Mouse (Mus musculus): ENCODE measurements around the gene Sp8. TPM values are rescaled to one million over a fixed set of nuclear protein-coding genes. Genes with fewer than 3 reads are reported as not detected.
A peak's percentile ranks its signal among the peaks of the same experiment; 100 is the strongest.

Gene Sp8
- polyA plus RNA-seq, 1 experiment from 2014 or later = 11.8 TPM

DNA sequence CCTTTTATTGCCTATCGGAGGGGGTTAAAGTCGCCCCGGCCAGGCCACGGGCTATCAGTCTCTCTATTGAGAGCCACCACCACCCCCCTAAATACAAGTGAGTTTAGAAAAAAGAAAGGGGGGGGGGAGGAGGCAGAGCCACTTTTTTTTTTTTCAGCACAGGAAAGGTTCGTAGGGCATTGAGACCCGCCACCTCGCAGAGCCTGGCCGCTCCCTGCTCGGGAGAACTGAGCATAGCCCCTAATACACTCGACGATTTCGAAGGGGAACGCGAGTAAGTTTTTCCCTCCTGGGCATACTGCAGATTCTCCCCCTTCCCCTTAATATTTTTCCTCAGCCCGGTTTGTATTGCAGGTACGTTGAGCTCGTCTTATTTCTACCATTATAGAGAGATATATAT, 1.3 kb downstream of the Sp8 start:
- ATAC-seq = no peak
- peak overlapping the region; percentile 41; the same call in 1 of the 2 replicates for H3K9ac ChIP-seq (replicated peaks; ENCODE audit: low read depth, low read length)
- H3K4me2 ChIP-seq (ENCODE audit: low read length) = peak overlapping the region; percentile 86
- peak overlapping the region; percentile 52 for H3K4me3 ChIP-seq (replicated peaks; ENCODE audit: low read length)
- no peaks in the 10 kb centered on the region for H3K9me3 ChIP-seq (ENCODE audit: control insufficient read depth, low read length)
- WGBS = under 1% methylated on average over 17 of the region's 17 CpGs
- no peaks in the 10 kb centered on the region for H3K36me3 ChIP-seq (ENCODE audit: control insufficient read depth, insufficient read depth)
- peak overlapping the region; percentile 51; the same call in 1 of the 2 replicates for H3K27ac ChIP-seq (ENCODE audit: low read length)
- H3K4me1 ChIP-seq (replicated peaks; ENCODE audit: control insufficient read depth, insufficient read depth, low read length) = peaks cover 38% of the 10 kb centered on the region
- H3K27me3 ChIP-seq (replicated peaks; ENCODE audit: control insufficient read depth, insufficient read depth, low read length) = peaks cover 14% of the 10 kb centered on the region

DNA sequence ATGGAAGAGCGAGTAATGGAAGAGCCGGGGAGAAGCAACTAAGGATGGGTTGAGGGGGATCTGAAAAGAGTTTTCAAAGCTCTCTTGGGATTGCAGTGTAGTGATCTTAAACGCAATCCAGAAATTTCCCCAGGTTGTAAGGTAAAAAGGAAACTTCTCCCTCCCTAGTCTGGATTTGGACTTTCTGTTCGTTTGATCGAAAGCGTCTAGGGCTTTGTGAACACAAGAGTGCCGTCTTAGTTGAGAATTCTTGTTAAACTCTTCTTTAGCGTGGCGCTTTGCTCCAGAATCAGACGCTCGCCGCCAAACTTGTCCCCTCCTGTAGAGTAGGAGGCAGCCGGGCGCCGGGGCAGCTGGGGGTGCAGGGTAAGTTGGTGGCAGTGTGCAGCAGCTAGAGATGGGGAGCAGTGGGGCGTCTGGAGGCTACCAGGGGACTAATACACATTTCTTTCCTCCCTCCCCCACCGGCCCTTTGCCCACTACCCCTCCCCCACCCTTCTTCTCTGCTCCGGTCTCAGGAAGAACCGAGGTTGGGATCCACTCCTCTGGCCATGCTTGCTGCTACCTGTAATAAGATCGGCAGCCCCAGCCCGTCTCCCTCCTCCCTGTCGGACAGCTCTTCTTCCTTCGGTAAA, 1.8 kb downstream of the Sp8 start:
- no peaks in the 10 kb centered on the region for H3K9me3 ChIP-seq (ENCODE audit: control insufficient read depth, low read length)
- peak overlapping the region; percentile 75 for H3K27ac ChIP-seq (ENCODE audit: low read length)
- WGBS = 1% methylated on average over 22 of the region's 23 CpGs
- peak overlapping the region; percentile 52 for H3K4me3 ChIP-seq (replicated peaks; ENCODE audit: low read length)
- peak overlapping the region; percentile 86 for H3K4me2 ChIP-seq (ENCODE audit: low read length)
- no peaks in the 10 kb centered on the region for H3K36me3 ChIP-seq (ENCODE audit: control insufficient read depth, insufficient read depth)
- H3K27me3 ChIP-seq (replicated peaks; ENCODE audit: control insufficient read depth, insufficient read depth, low read length) = peaks cover 14% of the 10 kb centered on the region
- H3K4me1 ChIP-seq (replicated peaks; ENCODE audit: control insufficient read depth, insufficient read depth, low read length) = peaks cover 33% of the 10 kb centered on the region
- peak overlapping the region; percentile 60 for H3K9ac ChIP-seq (replicated peaks; ENCODE audit: low read depth, low read length)
- peak; percentile 29 for ATAC-seq

DNA sequence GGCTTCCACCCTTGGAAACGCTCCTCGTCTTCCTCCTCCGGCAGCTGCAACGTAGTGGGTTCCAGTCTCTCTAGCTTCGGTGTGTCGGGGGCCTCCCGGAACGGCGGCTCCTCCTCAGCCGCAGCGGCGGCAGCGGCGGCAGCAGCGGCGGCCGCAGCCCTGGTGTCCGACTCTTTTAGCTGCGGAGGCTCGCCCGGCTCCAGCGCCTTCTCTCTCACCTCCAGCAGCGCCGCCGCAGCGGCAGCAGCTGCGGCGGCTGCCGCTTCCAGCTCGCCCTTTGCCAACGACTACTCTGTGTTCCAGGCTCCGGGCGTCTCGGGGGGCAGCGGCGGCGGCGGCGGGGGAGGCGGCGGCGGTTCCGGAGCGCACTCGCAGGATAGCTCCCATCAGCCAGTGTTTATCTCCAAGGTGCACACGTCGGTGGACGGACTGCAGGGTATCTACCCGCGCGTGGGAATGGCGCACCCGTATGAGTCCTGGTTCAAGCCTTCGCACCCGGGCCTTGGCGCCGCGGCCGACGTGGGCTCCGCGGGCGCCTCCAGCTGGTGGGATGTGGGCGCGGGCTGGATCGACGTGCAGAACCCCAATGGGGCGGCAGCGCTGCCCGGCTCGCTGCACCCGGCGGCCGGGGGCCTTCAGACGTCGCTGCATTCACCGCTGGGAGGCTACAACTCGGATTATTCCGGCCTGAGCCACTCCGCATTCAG, 2.5 kb downstream of the Sp8 start:
- WGBS = under 1% methylated on average over 80 of the region's 80 CpGs
- H3K27ac ChIP-seq (ENCODE audit: low read length) = peak overlapping the region; percentile 75

DNA sequence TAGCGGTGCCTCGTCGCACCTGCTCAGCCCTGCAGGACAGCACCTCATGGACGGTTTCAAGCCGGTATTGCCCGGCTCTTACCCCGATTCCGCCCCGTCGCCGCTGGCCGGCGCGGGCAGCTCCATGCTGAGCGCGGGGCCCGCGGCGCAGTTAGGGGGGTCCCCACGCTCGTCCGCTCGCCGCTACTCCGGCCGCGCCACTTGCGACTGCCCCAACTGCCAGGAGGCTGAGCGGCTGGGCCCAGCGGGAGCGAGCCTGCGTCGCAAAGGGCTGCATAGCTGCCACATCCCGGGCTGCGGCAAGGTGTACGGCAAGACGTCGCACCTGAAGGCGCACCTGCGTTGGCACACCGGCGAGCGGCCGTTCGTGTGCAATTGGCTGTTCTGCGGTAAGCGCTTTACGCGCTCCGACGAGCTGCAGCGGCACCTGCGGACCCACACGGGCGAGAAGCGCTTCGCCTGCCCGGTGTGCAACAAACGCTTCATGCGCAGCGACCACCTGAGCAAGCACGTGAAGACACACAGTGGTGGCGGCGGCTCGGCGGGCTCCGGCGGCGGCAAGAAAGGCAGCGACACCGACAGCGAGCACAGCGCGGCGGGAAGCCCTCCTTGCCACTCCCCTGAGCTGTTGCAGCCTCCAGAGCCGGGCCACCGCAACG, 3.2 kb downstream of the Sp8 start:
- peaks cover 18% of the 10 kb centered on the region for H3K27me3 ChIP-seq (replicated peaks; ENCODE audit: control insufficient read depth, insufficient read depth, low read length)
- WGBS = under 1% methylated on average over 78 of the region's 78 CpGs

More for the DNA sequence above, 2.5 kb downstream of the Sp8 start:
- peaks cover 29% of the 10 kb centered on the region for H3K4me1 ChIP-seq (replicated peaks; ENCODE audit: control insufficient read depth, insufficient read depth, low read length)
- H3K9me3 ChIP-seq (ENCODE audit: control insufficient read depth, low read length) = no peaks in the 10 kb centered on the region
- H3K27me3 ChIP-seq (replicated peaks; ENCODE audit: control insufficient read depth, insufficient read depth, low read length) = peaks cover 21% of the 10 kb centered on the region
- ATAC-seq = peak; percentile 49
- H3K4me2 ChIP-seq (ENCODE audit: low read length) = peak overlapping the region; percentile 86
- H3K36me3 ChIP-seq (ENCODE audit: control insufficient read depth, insufficient read depth) = no peaks in the 10 kb centered on the region
- peak overlapping the region; percentile 60 for H3K9ac ChIP-seq (replicated peaks; ENCODE audit: low read depth, low read length)
- H3K4me3 ChIP-seq (replicated peaks; ENCODE audit: low read length) = peak overlapping the region; percentile 52

DNA sequence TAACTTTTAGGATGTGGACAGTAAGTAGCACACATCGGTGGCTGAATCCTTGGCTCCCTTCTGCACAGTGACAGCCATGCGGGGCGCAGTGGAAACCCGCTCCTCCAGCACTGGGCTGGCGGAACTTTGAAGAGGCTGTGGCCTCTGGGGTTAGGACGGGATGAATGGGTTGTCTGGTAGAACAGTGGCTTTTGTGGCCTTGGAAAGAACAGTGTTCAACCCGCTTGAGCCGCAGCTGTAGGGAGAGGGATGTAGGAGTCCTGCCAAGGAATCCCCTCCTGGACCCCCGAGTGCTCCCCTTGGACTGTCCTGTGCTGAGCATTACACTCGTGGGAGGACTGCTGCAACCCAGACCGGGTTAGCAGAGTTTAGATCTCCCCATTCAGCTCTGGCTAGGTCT, 3.9 kb downstream of the Sp8 start:
- Histone ChIP-seq H3K4me3 (replicated peaks; ENCODE audit: low read length) (peak overlapping the region; percentile 52), H3K27ac (ENCODE audit: low read length) (no peak overlapping the region), H3K27me3 (replicated peaks; ENCODE audit: control insufficient read depth, insufficient read depth, low read length) (peaks cover 14% of the 10 kb centered on the region), H3K9ac (replicated peaks; ENCODE audit: low read depth, low read length) (peak overlapping the region; percentile 60), H3K36me3 (ENCODE audit: control insufficient read depth, insufficient read depth) (no peaks in the 10 kb centered on the region), H3K9me3 (ENCODE audit: control insufficient read depth, low read length) (no peaks in the 10 kb centered on the region), H3K4me2 (ENCODE audit: low read length) (peak overlapping the region; percentile 86), H3K4me1 (replicated peaks; ENCODE audit: control insufficient read depth, insufficient read depth, low read length) (peaks cover 32% of the 10 kb centered on the region)
- ATAC-seq = 0 out of 2 replicates have a peak, but pooled peaks have one; percentile 3
- 1% methylated on average over 11 of the region's 11 CpGs for WGBS

More for the DNA sequence above, 3.2 kb downstream of the Sp8 start:
- ATAC-seq = peak; percentile 35
- H3K4me1 ChIP-seq (replicated peaks; ENCODE audit: control insufficient read depth, insufficient read depth, low read length) = peaks cover 30% of the 10 kb centered on the region
- peak overlapping the region; percentile 60 for H3K9ac ChIP-seq (replicated peaks; ENCODE audit: low read depth, low read length)
- H3K4me3 ChIP-seq (replicated peaks; ENCODE audit: low read length) = peak overlapping the region; percentile 52
- no peaks in the 10 kb centered on the region for H3K36me3 ChIP-seq (ENCODE audit: control insufficient read depth, insufficient read depth)
- H3K9me3 ChIP-seq (ENCODE audit: control insufficient read depth, low read length) = no peaks in the 10 kb centered on the region
- H3K27ac ChIP-seq (ENCODE audit: low read length) = peak overlapping the region; percentile 75
- H3K4me2 ChIP-seq (ENCODE audit: low read length) = peak overlapping the region; percentile 86

DNA sequence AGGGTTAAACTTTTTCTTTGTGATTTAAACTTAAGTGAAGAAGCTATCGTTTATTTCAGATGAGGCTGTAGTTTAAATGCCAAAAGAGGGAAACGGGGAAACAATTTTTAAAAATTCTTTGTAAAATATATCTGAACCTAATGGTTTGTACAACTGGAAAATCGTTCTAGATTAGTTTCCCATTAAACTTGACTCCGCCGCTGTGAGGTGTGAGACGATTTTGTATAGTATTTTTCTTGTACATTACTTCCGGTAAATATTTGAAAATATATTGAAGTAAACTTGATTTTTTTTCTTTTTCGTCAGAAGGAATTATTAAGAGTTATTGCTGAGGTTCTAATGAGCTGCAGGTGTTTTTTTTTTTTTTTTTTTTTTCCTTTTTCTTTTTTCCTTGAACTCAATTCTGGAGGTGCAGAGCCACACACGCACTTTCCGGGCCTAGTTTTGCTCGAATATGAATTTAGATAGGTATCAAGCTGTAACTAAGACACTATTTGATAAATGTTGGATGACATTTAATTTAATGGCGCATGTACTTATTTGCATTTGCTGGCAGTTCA, 4.8 kb downstream of the Sp8 start:
- Histone ChIP-seq H3K9ac (replicated peaks; ENCODE audit: low read depth, low read length) (no peak overlapping the region), H3K27ac (ENCODE audit: low read length) (no peak overlapping the region), H3K4me2 (ENCODE audit: low read length) (no peak overlapping the region; the same call in 1 of the 2 replicates), H3K4me1 (replicated peaks; ENCODE audit: control insufficient read depth, insufficient read depth, low read length) (peaks cover 32% of the 10 kb centered on the region), H3K9me3 (ENCODE audit: control insufficient read depth, low read length) (no peaks in the 10 kb centered on the region), H3K27me3 (replicated peaks; ENCODE audit: control insufficient read depth, insufficient read depth, low read length) (peaks cover 12% of the 10 kb centered on the region), H3K4me3 (replicated peaks; ENCODE audit: low read length) (peak overlapping the region; percentile 9), H3K36me3 (ENCODE audit: control insufficient read depth, insufficient read depth) (no peaks in the 10 kb centered on the region)
- 16% methylated on average over 12 of the region's 12 CpGs for WGBS
- ATAC-seq = no peak

DNA sequence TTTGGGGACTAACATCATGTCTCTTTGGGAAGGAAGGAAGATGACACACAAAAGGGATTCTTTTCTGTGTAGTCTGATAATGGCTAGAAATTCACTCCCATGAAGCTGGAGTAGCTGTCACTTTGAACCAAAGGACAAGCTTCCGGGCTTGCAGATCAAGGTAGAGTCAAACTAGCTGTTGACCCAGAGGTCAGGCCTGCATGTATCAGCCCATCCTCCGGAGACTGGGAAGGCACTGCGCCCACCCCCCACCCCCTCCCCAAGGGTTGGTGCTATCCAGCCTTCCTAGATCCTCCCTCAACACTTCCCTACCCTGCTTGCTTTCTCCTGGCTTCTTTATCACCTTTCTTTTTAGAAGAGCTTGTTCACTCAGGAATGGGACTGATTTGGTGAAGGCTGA, 7.2 kb downstream of the Sp8 start:
- H3K4me1 ChIP-seq (replicated peaks; ENCODE audit: control insufficient read depth, insufficient read depth, low read length) = peaks cover 17% of the 10 kb centered on the region
- 8% methylated on average over 3 of the region's 3 CpGs for WGBS
- H3K27me3 ChIP-seq (replicated peaks; ENCODE audit: control insufficient read depth, insufficient read depth, low read length) = peaks cover 15% of the 10 kb centered on the region
- no peaks in the 10 kb centered on the region for H3K36me3 ChIP-seq (ENCODE audit: control insufficient read depth, insufficient read depth)
- peak overlapping the region; percentile 16 for H3K4me3 ChIP-seq (replicated peaks; ENCODE audit: low read length)
- no peak for ATAC-seq
- no peak overlapping the region for H3K9ac ChIP-seq (replicated peaks; ENCODE audit: low read depth, low read length)
- H3K4me2 ChIP-seq (ENCODE audit: low read length) = peak overlapping the region; percentile 14
- H3K27ac ChIP-seq (ENCODE audit: low read length) = no peak overlapping the region; the same call in 1 of the 2 replicates
- H3K9me3 ChIP-seq (ENCODE audit: control insufficient read depth, low read length) = no peaks in the 10 kb centered on the region

DNA sequence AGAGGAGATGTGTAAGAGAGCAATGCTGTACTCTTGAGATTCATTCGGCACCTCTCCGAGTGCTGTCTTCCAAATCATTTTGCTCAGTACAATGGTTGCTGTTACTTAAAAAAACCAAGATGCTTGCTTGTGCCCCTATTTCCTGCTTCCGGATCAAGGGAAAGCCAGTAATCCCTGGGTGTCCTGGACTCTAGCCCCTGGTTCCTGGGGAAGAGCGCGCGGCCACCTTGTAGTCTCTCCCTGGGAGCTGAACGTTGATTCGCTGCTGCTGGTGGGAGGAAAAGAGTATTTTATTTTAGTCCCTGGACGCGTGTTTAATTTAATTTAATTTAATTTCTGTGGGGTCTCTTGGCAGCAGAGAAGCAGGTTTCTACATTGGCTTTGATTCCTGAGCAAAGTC, 8.3 kb downstream of the Sp8 start:
- H3K27me3 ChIP-seq (replicated peaks; ENCODE audit: control insufficient read depth, insufficient read depth, low read length) = peaks cover 15% of the 10 kb centered on the region

More for the DNA sequence above, 8.3 kb downstream of the Sp8 start:
- H3K36me3 ChIP-seq (ENCODE audit: control insufficient read depth, insufficient read depth) = no peaks in the 10 kb centered on the region
- no peaks in the 10 kb centered on the region for H3K9me3 ChIP-seq (ENCODE audit: control insufficient read depth, low read length)
- peak overlapping the region; percentile 57 for H3K4me2 ChIP-seq (ENCODE audit: low read length)
- H3K27ac ChIP-seq (ENCODE audit: low read length) = peak overlapping the region; percentile 75
- 1% methylated on average over 10 of the region's 10 CpGs for WGBS
- ATAC-seq = peak; percentile 11
- peak overlapping the region; percentile 55 for H3K4me3 ChIP-seq (replicated peaks; ENCODE audit: low read length)
- H3K4me1 ChIP-seq (replicated peaks; ENCODE audit: control insufficient read depth, insufficient read depth, low read length) = peaks cover 7% of the 10 kb centered on the region; the same call in 1 of the 2 replicates
- peak overlapping the region; percentile 70; the same call in 1 of the 2 replicates for H3K9ac ChIP-seq (replicated peaks; ENCODE audit: low read depth, low read length)

All from forebrain, embryonic 16.5 days (tissue).